Mouse (Mus musculus) ES-Bruce4 (cell line): Measurements from ENCODE around the gene Sh2d3c.

Experiments
- CTCF ChIP-seq: IDR thresholded peaks from one replicate; pipeline ENCODE4 v1.8.1; 2011; ENCODE audit warnings: low read depth, low read length
- EP300 ChIP-seq: IDR thresholded peaks from 2 replicates; pipeline ENCODE4 v1.6.1; 2011; ENCODE audit warnings: low read depth, low read length; ENCODE audit not compliant: insufficient read depth

- TF ChIP-seq CTCF (no peak), EP300 (no peak)
Measured at GRCm38 (mm10) chr2:32732695-32733094, 11.8 kb downstream of the Sh2d3c start.
